In genomic region chr17:30276477-30276876, GRCm38 (mm10) we compare ENCODE assay signal across 19 mouse cellular contexts.
"Had no signal": no experiment of that assay in that cellular context is flagged by ENCODE, and none has a peak within 500 bp of the region (broad histone marks: within the 10 kb centered on the region; RNA-seq: fewer than 3 reads in every experiment).

No protein-coding gene starts in this region.

- H3K27ac ChIP-seq: kidney, embryonic 15.5 days; left cerebral cortex, adult 2 months; liver, embryonic 14.5 days; lung, embryonic 15.5 days; stomach, postnatal 0 days had no signal

- H3K9me3 ChIP-seq: kidney, embryonic 15.5 days; lung, embryonic 15.5 days had no signal

- H3K9ac ChIP-seq: kidney, embryonic 15.5 days; liver, embryonic 14.5 days; lung, embryonic 15.5 days had no signal

- H3K36me3 ChIP-seq: lung, embryonic 15.5 days had no signal

- H3K27me3 ChIP-seq: kidney, embryonic 15.5 days; lung, embryonic 15.5 days had no signal

- H3K4me2 ChIP-seq: kidney, embryonic 15.5 days; lung, embryonic 15.5 days; midbrain, embryonic 11.5 days had no signal

- H3K4me3 ChIP-seq: kidney, embryonic 15.5 days; left cerebral cortex, adult 2 months; lung, embryonic 15.5 days had no signal

- DNase-seq: kidney, adult 11 months; kidney, adult 8-10 months; kidney, postnatal 10 days; kidney, postnatal 36 days; layer of hippocampus, postnatal 36 days; lung, adult 18-20 months; lung, postnatal 10 days; lung, postnatal 36 days; right cerebral cortex, postnatal 14 days; right cerebral cortex, postnatal 4 days; thymus, adult 2 months; thymus, postnatal 14 days; thymus, postnatal 4 days had no signal
